Mouse (Mus musculus) MEL (cell line): ENCODE data around the gene Fam178b. TPM values are rescaled to one million over a fixed set of nuclear protein-coding genes. Genes with fewer than 3 reads are reported as not detected.

Experiments used
- DNase-seq: peaks from one replicate; pipeline ENCODE4 v3.0.0; 2011; ENCODE audit warnings: low read depth, low spot score
- H3K27ac ChIP-seq: 2 replicates; pipeline ENCODE4 v1.5.1; 2012; ENCODE audit warnings: low read depth, mild to moderate bottlenecking, control low read depth, low read length, moderate library complexity; ENCODE audit not compliant: control insufficient read depth
- H3K27me3 ChIP-seq, 2 experiments: fragments of 150-350 bp in 1 of 2; sonication (generic) in 1 of 2; 2 replicates each; pipeline ENCODE4 v1.6.1; 2012; ENCODE audit warnings: low read length in 2 of 2, mild to moderate bottlenecking in 2 of 2, improper control_type of control experiment in 1 of 2, moderate library complexity in 1 of 2; ENCODE audit not compliant: insufficient read depth in 2 of 2, control insufficient read depth in 1 of 2
- H3K36me3 ChIP-seq, 2 experiments: 2 replicates each; pipeline ENCODE4 v1.6.1; 2012 to 2014; ENCODE audit warnings: low read length in 2 of 2, improper control_type of control experiment in 1 of 2, inconsistent platforms in 1 of 2, mild to moderate bottlenecking in 1 of 2; ENCODE audit not compliant: insufficient read depth in 2 of 2, control insufficient read depth in 1 of 2
- H3K4me1 ChIP-seq, 2 experiments: fragments of 150-350 bp in 1 of 2; sonication (generic) in 1 of 2; 2 replicates each; pipeline ENCODE4 v1.6.1; 2012; ENCODE audit warnings: low read length in 2 of 2, improper control_type of control experiment in 1 of 2, mild to moderate bottlenecking in 1 of 2; ENCODE audit not compliant: insufficient read depth in 2 of 2, control insufficient read depth in 1 of 2
- H3K4me3 ChIP-seq, 2 experiments: fragments of 150-350 bp in 1 of 2; sonication (generic) in 1 of 2; 2 replicates each; pipeline ENCODE4 v1.5.1; 2012; ENCODE audit warnings: low read depth in 2 of 2, low read length in 2 of 2, mild to moderate bottlenecking in 2 of 2, moderate library complexity in 2 of 2, control low read depth in 1 of 2, improper control_type of control experiment in 1 of 2; ENCODE audit not compliant: control insufficient read depth in 1 of 2, insufficient read depth in 1 of 2
- H3K79me2 ChIP-seq: 2 replicates; pipeline ENCODE4 v1.6.1; 2012; ENCODE audit warnings: mild to moderate bottlenecking, low read length, moderate library complexity; ENCODE audit not compliant: control insufficient read depth, poor library complexity, insufficient read depth
- H3K9ac ChIP-seq: 2 replicates; pipeline ENCODE4 v1.6.1; 2012; ENCODE audit warnings: low read depth, mild to moderate bottlenecking, control low read depth, low read length, moderate library complexity; ENCODE audit not compliant: control insufficient read depth, poor library complexity, severe bottlenecking
- H3K9me3 ChIP-seq: fragments of 150-350 bp; sonication (generic); replicated peaks from 2 replicates; pipeline ENCODE4 v1.6.1; 2012; ENCODE audit warnings: mild to moderate bottlenecking, low read length, improper control_type of control experiment, moderate library complexity; ENCODE audit not compliant: insufficient read depth
- BHLHE40 ChIP-seq: IDR thresholded peaks from 2 replicates; pipeline ENCODE4 v1.6.1; 2012; ENCODE audit warnings: low read depth, mild to moderate bottlenecking, inconsistent platforms, low read length, improper control_type of control experiment, borderline replicate concordance
- CTCF ChIP-seq, 3 experiments: IDR thresholded peaks in 2 of 3; conservative IDR thresholded peaks in 1 of 3; 2 replicates each; pipeline ENCODE4 v1.5.1; 2011 to 2012; ENCODE audit warnings: low read length in 3 of 3, low read depth in 2 of 3, mild to moderate bottlenecking in 2 of 3, improper control_type of control experiment in 1 of 3, inconsistent platforms in 1 of 3, mixed read lengths in 1 of 3, moderate library complexity in 1 of 3; ENCODE audit not compliant: control insufficient read depth in 1 of 3, insufficient read depth in 1 of 3, poor library complexity in 1 of 3, severe bottlenecking in 1 of 3
- E2F4 ChIP-seq: IDR thresholded peaks from 2 replicates; pipeline ENCODE4 v1.6.1; 2011; ENCODE audit warnings: low read depth, low read length, improper control_type of control experiment, borderline replicate concordance
- EP300 ChIP-seq, 2 experiments: IDR thresholded peaks; 2 replicates each; pipeline ENCODE4 v1.6.1; 2011; ENCODE audit warnings: improper control_type of control experiment in 2 of 2, low read length in 2 of 2, low read depth in 1 of 2, mild to moderate bottlenecking in 1 of 2
- ETS1 ChIP-seq: IDR thresholded peaks from 2 replicates; pipeline ENCODE4 v1.6.1; 2012; ENCODE audit warnings: low read depth, mild to moderate bottlenecking, inconsistent platforms, low read length, improper control_type of control experiment, moderate library complexity
- GABPA ChIP-seq: IDR thresholded peaks from 2 replicates; pipeline ENCODE4 v1.6.1; 2012; ENCODE audit warnings: low read depth, mild to moderate bottlenecking, inconsistent platforms, low read length, improper control_type of control experiment, moderate library complexity
- GATA1 ChIP-seq: IDR thresholded peaks from 2 replicates; pipeline ENCODE4 v1.6.1; 2011; ENCODE audit warnings: low read depth, low read length, improper control_type of control experiment
- MAZ ChIP-seq: IDR thresholded peaks from 2 replicates; pipeline ENCODE4 v1.6.1; 2012; ENCODE audit warnings: low read depth, mild to moderate bottlenecking, inconsistent platforms, low read length, improper control_type of control experiment
- MXI1 ChIP-seq: IDR thresholded peaks from 2 replicates; pipeline ENCODE4 v1.6.1; 2011; ENCODE audit warnings: mild to moderate bottlenecking, low read depth, low read length, improper control_type of control experiment
- MYB ChIP-seq: IDR thresholded peaks from 2 replicates; pipeline ENCODE4 v1.6.1; 2011; ENCODE audit warnings: mild to moderate bottlenecking, low read depth, low read length, improper control_type of control experiment
- NELFE ChIP-seq: IDR thresholded peaks from 2 replicates; pipeline ENCODE4 v1.6.1; 2011; ENCODE audit warnings: low read depth, low read length, improper control_type of control experiment
- RAD21 ChIP-seq: IDR thresholded peaks from 2 replicates; pipeline ENCODE4 v1.6.1; 2011; ENCODE audit warnings: mild to moderate bottlenecking, low read depth, low read length, improper control_type of control experiment
- SMC3 ChIP-seq: IDR thresholded peaks from 2 replicates; pipeline ENCODE4 v1.6.1; 2011; ENCODE audit warnings: low read depth, low read length, improper control_type of control experiment
- TBP ChIP-seq: IDR thresholded peaks from 2 replicates; pipeline ENCODE4 v1.8.0; 2011; ENCODE audit warnings: low read depth, low read length, improper control_type of control experiment
- UBTF ChIP-seq: IDR thresholded peaks from 2 replicates; pipeline ENCODE4 v1.6.1; 2012; ENCODE audit warnings: low read depth, mild to moderate bottlenecking, inconsistent platforms, low read length, improper control_type of control experiment, moderate library complexity, borderline replicate concordance; ENCODE audit not compliant: insufficient read depth
- ZKSCAN1 ChIP-seq: IDR thresholded peaks from 2 replicates; pipeline ENCODE4 v1.6.1; 2012; ENCODE audit warnings: low read depth, mild to moderate bottlenecking, inconsistent platforms, low read length, improper control_type of control experiment, moderate library complexity
- ZMIZ1 ChIP-seq: IDR thresholded peaks from 2 replicates; pipeline ENCODE4 v1.6.1; 2012; ENCODE audit warnings: low read depth, mild to moderate bottlenecking, inconsistent platforms, low read length, improper control_type of control experiment, moderate library complexity
- ZNF384 ChIP-seq: IDR thresholded peaks from 2 replicates; pipeline ENCODE4 v1.6.1; 2012; ENCODE audit warnings: low read depth, mild to moderate bottlenecking, inconsistent platforms, low read length, improper control_type of control experiment
- polyA plus RNA-seq, 2 experiments: library from polyadenylated mRNA; stranded (reverse) in 1 of 2; unstranded in 1 of 2; fragments of >175 nt in 1 of 2; fragments of >200 nt in 1 of 2; gene quantifications; 2 replicates each; pipeline versions ENCODE4 v1.2.1 to v1.2.4; 2012; ENCODE audit warnings: low replicate concordance in 2 of 2, low read depth in 1 of 2; ENCODE audit not compliant: insufficient read length in 2 of 2, insufficient read depth in 1 of 2, missing spikeins in 1 of 2
- total RNA-seq: library from RNA; depleted of rRNA; stranded (reverse); fragments of 300-350 nt; gene quantifications from 2 replicates; pipeline ENCODE4 v1.2.3, GENCODE M21; 2012

Fam178b gene
- total and polyA plus RNA-seq, 3 experiments: 0.19 to 0.29 TPM; not detected in 1

- TF ChIP-seq UBTF (no peak), NELFE (no peak), SMC3 (no peak), MXI1 (no peak), ETS1 (no peak), CTCF (IDR thresholded peaks at IDR 0.05 in 2 of 3, conservative IDR thresholded peaks at IDR 0.05 in 1 of 3; ENCODE audit: control insufficient read depth in 1 of 3, insufficient read depth in 1 of 3, low read depth in 2 of 3, low read length in 3 of 3, poor library complexity in 1 of 3, severe bottlenecking in 1 of 3) (no peak), ZMIZ1 (no peak), BHLHE40 (no peak)
- TF ChIP-seq, all 39 proteins: peak for 0
These were observed 94.2 kb downstream of the Fam178b start for GRCm38 (mm10) chr1:36588476-36589450.

GRCm38 (mm10) chr1:36587860-36588259 is 95.1 kb downstream of the Fam178b start:
- TF ChIP-seq GATA1 (no peak), E2F4 (no peak), MYB (no peak), TBP (no peak), GABPA (no peak), EP300 (IDR thresholded peaks at IDR 0.05; ENCODE audit: low read depth in 1 of 2, low read length in 2 of 2) (no peak), ZNF384 (no peak), RAD21 (no peak), CTCF (IDR thresholded peaks at IDR 0.05 in 2 of 3, conservative IDR thresholded peaks at IDR 0.05 in 1 of 3; ENCODE audit: control insufficient read depth in 1 of 3, insufficient read depth in 1 of 3, low read depth in 2 of 3, low read length in 3 of 3, poor library complexity in 1 of 3, severe bottlenecking in 1 of 3) (no peak), MAZ (no peak), ZKSCAN1 (no peak)
- TF ChIP-seq, all 39 proteins: peak for 0
- no peaks in the 10 kb centered on the region; a peak in 1 of 4 replicates for H3K27me3 ChIP-seq
- DNase-seq: no peak

More at GRCm38 (mm10) chr1:36588476-36589450, 94.2 kb downstream of the Fam178b start:
- Histone ChIP-seq H3K27ac (no peak overlapping the region), H3K36me3 (no peaks in the 10 kb centered on the region), H3K27me3 (no peaks in the 10 kb centered on the region; a peak in 2 of 4 replicates), H3K4me1 (no peaks in the 10 kb centered on the region), H3K4me3 (no peak overlapping the region), H3K9ac (no peak overlapping the region), H3K79me2 (no peaks in the 10 kb centered on the region), H3K9me3 (no peaks in the 10 kb centered on the region)
- DNase-seq: no peak

More at GRCm38 (mm10) chr1:36587860-36588259, 95.1 kb downstream of the Fam178b start:
- no peak overlapping the region for H3K9ac ChIP-seq
- H3K4me3 ChIP-seq: no peak overlapping the region
- no peak overlapping the region for H3K27ac ChIP-seq
- H3K4me1 ChIP-seq: no peaks in the 10 kb centered on the region
- no peaks in the 10 kb centered on the region for H3K79me2 ChIP-seq
- H3K36me3 ChIP-seq: no peaks in the 10 kb centered on the region
- H3K9me3 ChIP-seq: no peaks in the 10 kb centered on the region
